Mouse (Mus musculus): ENCODE data around the gene Jak3. TPM values are rescaled to one million over a fixed set of nuclear protein-coding genes. Genes with fewer than 3 reads are reported as not detected.

The Jak3 gene
- polyA plus RNA-seq, 1 experiment = 68.0 TPM

DNA sequence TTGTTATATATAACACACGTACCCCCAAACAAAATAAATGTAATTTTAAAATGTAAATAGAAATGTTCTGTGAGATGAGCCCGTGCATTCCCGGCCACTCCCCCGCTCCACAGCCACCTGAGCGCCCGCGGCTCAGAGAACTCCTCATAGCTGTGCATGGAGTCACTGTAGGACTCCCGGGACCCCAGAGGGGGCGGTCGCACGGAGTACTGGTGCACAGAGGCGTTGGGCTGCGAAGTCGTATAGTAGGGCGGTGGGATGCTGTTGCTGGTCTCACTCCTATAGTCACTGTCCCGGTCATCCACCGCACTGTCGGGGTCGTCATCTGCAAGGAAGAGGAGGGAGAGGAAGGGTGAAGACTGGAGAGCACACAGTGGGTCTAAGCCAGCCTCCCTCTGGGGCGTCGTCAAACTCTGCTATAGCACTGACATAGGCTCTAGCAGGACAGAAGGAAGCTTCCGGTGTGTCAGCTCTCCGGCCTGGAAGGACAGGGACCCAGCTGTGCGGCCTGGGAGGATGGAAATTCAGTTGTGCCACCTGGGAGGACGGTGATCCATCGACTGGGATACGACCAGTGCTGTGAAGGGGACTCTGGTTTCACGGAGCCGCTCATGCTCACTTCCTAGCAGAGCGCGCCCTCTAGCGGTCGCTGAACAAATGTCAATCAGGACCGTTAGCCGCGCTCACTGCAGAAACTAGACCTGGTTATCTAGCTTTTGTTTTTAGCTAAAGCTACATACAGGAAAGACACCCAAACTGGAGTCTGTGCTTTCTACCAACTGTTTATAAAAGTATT, 15.6 kb upstream of the Jak3 start:
- 28% methylated on average over 36 of the region's 36 CpGs for WGBS
- Histone ChIP-seq H3K27me3 (ENCODE audit: control insufficient read depth, insufficient read depth, low read length) (no peaks in the 10 kb centered on the region), H3K4me1 (replicated peaks; ENCODE audit: control insufficient read depth, insufficient read depth, low read length) (peaks cover 17% of the 10 kb centered on the region), H3K36me3 (ENCODE audit: control insufficient read depth, insufficient read depth, low read length) (no peaks in the 10 kb centered on the region), H3K27ac (ENCODE audit: control insufficient read depth, insufficient read depth, low read length) (no peak overlapping the region), H3K4me3 (ENCODE audit: control insufficient read depth, insufficient read depth, low read length) (no peak overlapping the region)
- DNase-seq = peak; percentile 82
- TF ChIP-seq CTCF (IDR thresholded peaks at IDR 0.05; ENCODE audit: borderline replicate concordance, control insufficient read depth, extremely low read depth, insufficient read depth, low read length, poor library complexity) (peak; percentile 89), POLR2A (IDR thresholded peaks at IDR 0.05; ENCODE audit: control insufficient read depth, extremely low read depth, insufficient read depth, low read length, poor library complexity) (no peak)

DNA sequence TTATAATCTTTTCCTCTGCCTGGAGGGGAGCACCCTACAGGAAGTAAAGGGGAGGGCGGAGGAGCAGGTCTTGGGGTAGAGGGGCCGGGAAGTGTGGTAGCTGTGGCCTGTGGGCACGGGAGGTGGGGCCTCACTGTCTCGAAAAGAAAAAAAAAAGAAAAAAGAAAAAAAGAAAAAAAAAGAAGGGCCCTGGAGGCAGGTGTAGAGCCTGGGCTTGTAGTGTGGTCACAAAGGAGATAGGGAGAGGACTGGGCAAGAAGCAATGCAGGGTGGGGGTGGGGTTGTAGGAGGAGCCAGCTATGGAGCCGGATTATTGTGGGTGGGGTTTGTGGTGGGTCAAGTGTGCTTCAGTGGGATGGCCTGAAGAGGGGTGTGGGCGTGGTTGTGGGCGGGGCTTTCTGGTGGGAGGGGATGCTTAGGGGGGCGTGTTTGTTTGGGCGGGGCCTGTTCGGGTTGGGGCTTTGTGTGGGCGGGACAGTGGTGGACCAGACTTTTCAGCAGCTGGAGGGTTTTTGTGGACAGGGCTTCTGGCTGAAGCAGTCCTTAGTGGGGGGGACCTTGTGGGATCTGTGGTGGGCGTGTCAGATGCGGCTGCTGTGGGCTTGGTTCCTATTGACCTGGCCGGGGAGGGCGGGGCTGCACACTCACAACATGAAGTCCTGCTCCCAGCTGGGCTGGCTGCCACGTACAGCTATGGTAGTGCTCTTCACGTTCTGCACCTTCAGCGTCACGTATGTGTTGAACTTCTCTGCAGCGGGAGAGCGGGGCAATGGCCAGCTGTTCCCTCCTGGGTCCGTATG, 10.6 kb upstream of the Jak3 start:
- peak; percentile 51 for DNase-seq

DNA sequence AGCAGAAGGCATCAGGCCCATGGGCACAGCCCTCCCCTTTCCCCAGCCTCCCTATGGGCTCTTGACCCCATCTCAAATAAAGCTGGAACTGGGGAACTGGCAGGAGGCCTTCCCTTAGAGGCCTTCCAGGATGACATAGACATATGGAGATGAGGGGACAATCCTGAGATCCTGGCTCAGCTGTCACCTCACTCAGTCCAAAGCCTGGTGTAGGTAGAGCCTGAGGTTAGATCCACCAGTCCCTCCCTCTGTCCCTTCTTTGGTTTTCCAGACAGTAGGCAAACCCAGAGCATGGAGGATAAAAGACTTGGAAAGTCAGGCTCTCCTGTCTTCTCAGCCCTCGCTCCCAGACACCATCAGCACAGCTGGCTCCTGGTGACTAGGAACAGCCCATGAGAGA, 9.2 kb upstream of the Jak3 start:
- H3K36me3 ChIP-seq (ENCODE audit: control insufficient read depth, insufficient read depth, low read length) = no peaks in the 10 kb centered on the region
- no peak for DNase-seq

More for the DNA sequence above, 10.6 kb upstream of the Jak3 start:
- no peak overlapping the region for H3K27ac ChIP-seq (ENCODE audit: control insufficient read depth, insufficient read depth, low read length)
- H3K36me3 ChIP-seq (ENCODE audit: control insufficient read depth, insufficient read depth, low read length) = no peaks in the 10 kb centered on the region
- no peaks in the 10 kb centered on the region for H3K27me3 ChIP-seq (ENCODE audit: control insufficient read depth, insufficient read depth, low read length)
- TF ChIP-seq CTCF (IDR thresholded peaks at IDR 0.05; ENCODE audit: borderline replicate concordance, control insufficient read depth, extremely low read depth, insufficient read depth, low read length, poor library complexity) = no peak
- TF ChIP-seq POLR2A (IDR thresholded peaks at IDR 0.05; ENCODE audit: control insufficient read depth, extremely low read depth, insufficient read depth, low read length, poor library complexity) = no peak
- H3K4me1 ChIP-seq (replicated peaks; ENCODE audit: control insufficient read depth, insufficient read depth, low read length) = peaks cover 31% of the 10 kb centered on the region
- H3K4me3 ChIP-seq (ENCODE audit: control insufficient read depth, insufficient read depth, low read length) = no peak overlapping the region
- 2% methylated on average over 22 of the region's 22 CpGs for WGBS

DNA sequence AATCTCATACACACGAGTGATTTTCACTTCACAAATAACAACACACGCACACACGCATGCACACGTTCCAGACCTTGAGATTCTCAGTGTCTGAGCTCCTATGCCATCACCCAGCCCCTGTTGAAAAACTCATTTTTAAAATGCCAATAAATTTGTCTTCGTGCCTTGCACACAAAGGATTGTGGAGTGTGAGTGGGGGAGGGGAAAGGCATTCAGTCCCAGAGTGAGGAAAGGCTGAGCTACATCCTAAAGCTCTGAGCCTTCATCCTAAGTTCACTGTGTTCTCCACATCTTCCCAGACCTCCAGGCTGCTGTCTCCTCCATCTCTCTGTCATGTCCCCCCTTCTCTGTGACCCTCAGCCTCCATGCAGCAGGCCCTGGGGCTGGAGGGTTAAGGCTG, 8.8 kb upstream of the Jak3 start:
- no peak for DNase-seq
- 89% methylated on average over 5 of the region's 5 CpGs for WGBS
- Histone ChIP-seq H3K27me3 (ENCODE audit: control insufficient read depth, insufficient read depth, low read length) (no peaks in the 10 kb centered on the region; the same call in 1 of the 2 replicates), H3K4me1 (replicated peaks; ENCODE audit: control insufficient read depth, insufficient read depth, low read length) (peaks cover 38% of the 10 kb centered on the region), H3K4me3 (ENCODE audit: control insufficient read depth, insufficient read depth, low read length) (no peak overlapping the region), H3K36me3 (ENCODE audit: control insufficient read depth, insufficient read depth, low read length) (no peaks in the 10 kb centered on the region), H3K27ac (ENCODE audit: control insufficient read depth, insufficient read depth, low read length) (no peak overlapping the region)
- TF ChIP-seq POLR2A (IDR thresholded peaks at IDR 0.05; ENCODE audit: control insufficient read depth, extremely low read depth, insufficient read depth, low read length, poor library complexity) = no peak
- no peak for TF ChIP-seq CTCF (IDR thresholded peaks at IDR 0.05; ENCODE audit: borderline replicate concordance, control insufficient read depth, extremely low read depth, insufficient read depth, low read length, poor library complexity)

More for the DNA sequence above, 9.2 kb upstream of the Jak3 start:
- no peak for TF ChIP-seq CTCF (IDR thresholded peaks at IDR 0.05; ENCODE audit: borderline replicate concordance, control insufficient read depth, extremely low read depth, insufficient read depth, low read length, poor library complexity)
- TF ChIP-seq POLR2A (IDR thresholded peaks at IDR 0.05; ENCODE audit: control insufficient read depth, extremely low read depth, insufficient read depth, low read length, poor library complexity) = no peak
- Histone ChIP-seq H3K4me3 (ENCODE audit: control insufficient read depth, insufficient read depth, low read length) (no peak overlapping the region), H3K27ac (ENCODE audit: control insufficient read depth, insufficient read depth, low read length) (no peak overlapping the region), H3K4me1 (replicated peaks; ENCODE audit: control insufficient read depth, insufficient read depth, low read length) (peaks cover 38% of the 10 kb centered on the region), H3K27me3 (ENCODE audit: control insufficient read depth, insufficient read depth, low read length) (no peaks in the 10 kb centered on the region; the same call in 1 of the 2 replicates)
- 88% methylated on average over 1 of the region's 1 CpGs for WGBS

DNA sequence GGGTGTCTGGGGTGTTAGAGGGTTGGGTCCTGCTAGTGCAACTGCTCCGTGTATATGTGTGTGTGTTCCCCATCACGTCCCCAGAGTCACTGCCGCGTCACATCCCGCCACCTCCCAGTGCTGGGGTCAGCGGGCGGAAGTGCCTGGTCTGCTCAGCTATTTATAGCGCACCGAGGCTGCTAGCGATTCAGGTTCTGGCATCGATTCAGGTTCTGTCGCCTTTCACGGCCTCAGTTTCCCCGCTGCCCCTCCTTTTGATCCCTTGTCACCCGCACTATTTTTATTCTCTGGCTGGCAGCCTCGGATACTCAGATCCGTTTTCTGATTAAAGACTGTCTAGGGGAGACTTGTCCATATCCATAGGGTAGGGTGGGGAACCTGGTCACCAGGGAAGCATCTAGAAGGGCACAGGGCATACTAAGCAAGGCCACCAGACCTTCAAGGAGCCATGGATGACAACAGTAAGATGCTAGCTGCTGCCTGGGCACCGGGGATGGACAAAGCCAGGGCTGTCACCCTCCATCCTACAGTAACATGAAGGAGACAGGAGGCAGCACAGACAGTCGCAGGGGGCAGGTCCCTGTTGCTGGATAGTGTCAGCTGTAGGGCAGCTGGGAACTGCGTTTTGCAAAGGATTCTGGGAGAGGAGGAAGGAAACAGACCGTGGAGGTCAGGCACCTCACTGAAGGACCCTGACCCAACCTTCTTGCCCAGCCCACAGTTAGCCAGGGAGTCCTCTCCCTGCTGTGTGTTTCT, 7.7 kb upstream of the Jak3 start:
- H3K4me1 ChIP-seq (replicated peaks; ENCODE audit: control insufficient read depth, insufficient read depth, low read length) = peaks cover 38% of the 10 kb centered on the region
- peak; percentile 36 for DNase-seq
- no peak overlapping the region for H3K4me3 ChIP-seq (ENCODE audit: control insufficient read depth, insufficient read depth, low read length)
- no peaks in the 10 kb centered on the region for H3K36me3 ChIP-seq (ENCODE audit: control insufficient read depth, insufficient read depth, low read length)
- no peak for TF ChIP-seq CTCF (IDR thresholded peaks at IDR 0.05; ENCODE audit: borderline replicate concordance, control insufficient read depth, extremely low read depth, insufficient read depth, low read length, poor library complexity)
- TF ChIP-seq POLR2A (IDR thresholded peaks at IDR 0.05; ENCODE audit: control insufficient read depth, extremely low read depth, insufficient read depth, low read length, poor library complexity) = no peak
- H3K27me3 ChIP-seq (ENCODE audit: control insufficient read depth, insufficient read depth, low read length) = no peaks in the 10 kb centered on the region; the same call in 1 of the 2 replicates
- H3K27ac ChIP-seq (ENCODE audit: control insufficient read depth, insufficient read depth, low read length) = no peak overlapping the region
- 3% methylated on average over 21 of the region's 21 CpGs for whole genome bisulfite sequencing

DNA sequence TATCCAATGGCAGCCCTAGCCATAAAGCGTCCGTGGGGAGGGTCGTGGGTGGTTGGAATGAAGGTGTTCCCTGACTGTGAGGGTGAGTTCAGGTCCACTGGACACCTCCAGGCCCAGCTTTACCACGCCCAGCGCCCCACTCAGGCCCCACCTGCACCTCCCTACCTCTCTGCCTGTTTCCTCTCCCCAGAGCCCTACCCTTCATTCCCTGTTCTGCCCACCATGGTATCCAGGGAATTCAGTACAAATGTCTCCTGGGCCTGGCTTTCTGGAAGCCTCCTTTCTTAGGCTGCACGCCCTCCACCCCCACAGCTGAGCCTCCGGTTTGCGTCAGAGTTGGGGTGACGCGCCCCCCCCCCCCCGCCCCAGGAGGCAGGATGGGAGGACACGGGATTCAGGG, 5.9 kb upstream of the Jak3 start:
- peaks cover 36% of the 10 kb centered on the region for H3K4me1 ChIP-seq (replicated peaks; ENCODE audit: control insufficient read depth, insufficient read depth, low read length)

More for the DNA sequence above, 5.9 kb upstream of the Jak3 start:
- no peak overlapping the region for H3K4me3 ChIP-seq (ENCODE audit: control insufficient read depth, insufficient read depth, low read length)
- 45% methylated on average over 10 of the region's 12 CpGs for WGBS
- no peak overlapping the region for H3K27ac ChIP-seq (ENCODE audit: control insufficient read depth, insufficient read depth, low read length)
- no peaks in the 10 kb centered on the region; the same call in 1 of the 2 replicates for H3K27me3 ChIP-seq (ENCODE audit: control insufficient read depth, insufficient read depth, low read length)
- no peak for TF ChIP-seq CTCF (IDR thresholded peaks at IDR 0.05; ENCODE audit: borderline replicate concordance, control insufficient read depth, extremely low read depth, insufficient read depth, low read length, poor library complexity)
- no peaks in the 10 kb centered on the region for H3K36me3 ChIP-seq (ENCODE audit: control insufficient read depth, insufficient read depth, low read length)
- no peak for DNase-seq
